Mouse (Mus musculus) lung, embryonic 14.5 days (tissue): ENCODE measurements around the gene Prss48. TPM values are rescaled to one million over a fixed set of nuclear protein-coding genes. Genes with fewer than 3 reads are reported as not detected.

ENCODE experiments used
- ATAC-seq: fragments of 200-750 bp; cut with Nextera tagmentation; 2 replicates; pipeline ENCODE4 v1.8.0; 2017; ENCODE audit warnings: mild to moderate bottlenecking, moderate TSS enrichment, moderate library complexity; ENCODE audit not compliant: insufficient read depth
- DNase-seq: peaks from one replicate; pipeline ENCODE4 v3.0.0-alpha.2; 2015
- H3K27ac ChIP-seq: fragments of 300-500 bp; sonication (generic); 2 replicates; pipeline ENCODE4 v1.5.1; 2014; ENCODE audit warnings: low read depth, mild to moderate bottlenecking, moderate library complexity
- H3K27me3 ChIP-seq: fragments of 300-500 bp; sonication (generic); 2 replicates; pipeline ENCODE4 v1.6.1; 2014; ENCODE audit warnings: low read length, control low read depth; ENCODE audit not compliant: insufficient read depth
- H3K36me3 ChIP-seq: fragments of 300-500 bp; sonication (generic); 2 replicates; pipeline ENCODE4 v1.6.1; 2014; ENCODE audit warnings: control low read depth; ENCODE audit not compliant: insufficient read depth
- H3K4me1 ChIP-seq: fragments of 300-500 bp; sonication (generic); 2 replicates; pipeline ENCODE4 v1.6.1; 2014; ENCODE audit warnings: antibody characterized with exemption, control low read depth; ENCODE audit not compliant: insufficient read depth
- H3K4me2 ChIP-seq: fragments of 300-500 bp; sonication (generic); 2 replicates; pipeline ENCODE4 v1.6.1; 2014; ENCODE audit warnings: mild to moderate bottlenecking
- H3K4me3 ChIP-seq: fragments of 300-500 bp; sonication (generic); 2 replicates; pipeline ENCODE4 v1.5.1; 2014; ENCODE audit warnings: low read depth, low read length
- H3K9ac ChIP-seq: fragments of 300-500 bp; sonication (generic); 2 replicates; pipeline ENCODE4 v1.6.1; 2014
- H3K9me3 ChIP-seq: fragments of 300-500 bp; sonication (generic); 2 replicates; pipeline ENCODE4 v1.6.1; 2016; ENCODE audit warnings: low read depth, low read length, control low read depth
- CTCF ChIP-seq: IDR thresholded peaks from 2 replicates; pipeline ENCODE4 v1.5.1; 2016; ENCODE audit warnings: antibody characterized with exemption, low read depth
- WGBS: fragments of 180-500 bp; shearing (Covaris S2); extraction: QIAGEN DNeasy Blood & Tissue Kit; methylation state at CpG from one replicate; pipeline ENCODE4 v1.1.7; 2014; 5-methylcytosine and 5-hydroxymethylcytosine counted together
- polyA plus RNA-seq: library from polyadenylated mRNA; unstranded; fragments of >200 nt; fragmentation: Nextera tagmentation; extraction: Ambion mirVana; gene quantifications from 2 replicates; pipeline ENCODE4 v1.2.1, GENCODE M21; 2014

The Prss48 gene
- polyA plus RNA-seq, 1 experiment from 2014 or later, result 0.46 TPM

GRCm38 (mm10) chr3:86020921-86021650 lies 18.8 kb upstream of the Prss48 start:
- TF ChIP-seq CTCF, result no peak
- no peak overlapping the region for H3K9ac ChIP-seq
- no peaks in the 10 kb centered on the region; the same call in 1 of the 2 replicates for H3K36me3 ChIP-seq
- no peaks in the 10 kb centered on the region for H3K9me3 ChIP-seq
- WGBS, result 81% methylated on average over 16 of the region's 16 CpGs
- DNase-seq, result no peak
- no peak for ATAC-seq
- H3K27me3 ChIP-seq, result no peaks in the 10 kb centered on the region
- H3K27ac ChIP-seq, result no peak overlapping the region
- H3K4me3 ChIP-seq, result no peak overlapping the region
- H3K4me1 ChIP-seq, result no peaks in the 10 kb centered on the region
- no peak overlapping the region for H3K4me2 ChIP-seq

- Histone ChIP-seq H3K9me3 (no peaks in the 10 kb centered on the region), H3K27me3 (no peaks in the 10 kb centered on the region), H3K4me2 (no peak overlapping the region), H3K36me3 (no peaks in the 10 kb centered on the region; the same call in 1 of the 2 replicates), H3K27ac (no peak overlapping the region), H3K9ac (no peak overlapping the region), H3K4me3 (no peak overlapping the region), H3K4me1 (no peaks in the 10 kb centered on the region)
- ATAC-seq (no peak), DNase-seq (no peak)
- 36% methylated on average over 8 of the region's 8 CpGs for WGBS
- TF ChIP-seq CTCF, result no peak
Observed at GRCm38 (mm10) chr3:86017484-86017883, 15.2 kb upstream of the Prss48 start.

DNA sequence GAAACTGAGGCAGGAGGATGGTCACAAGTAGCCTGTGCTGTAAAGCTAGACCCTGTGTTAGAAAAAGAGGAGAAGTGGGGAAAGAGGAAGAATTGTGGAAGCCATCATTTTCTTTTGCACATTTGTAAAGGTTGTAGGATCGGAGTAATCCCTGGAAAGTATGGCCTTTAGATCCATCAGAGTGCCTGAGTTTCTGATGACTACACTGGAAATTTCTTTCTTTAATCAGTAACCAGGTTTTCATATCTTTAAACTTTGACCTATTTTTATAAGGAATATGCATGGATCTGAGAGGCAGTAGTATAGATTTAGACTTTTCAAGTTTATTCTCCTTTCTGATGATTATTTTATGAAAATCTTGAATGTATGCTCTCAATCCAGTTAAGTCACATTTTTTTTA lies 14.7 kb upstream of the Prss48 start:
- Histone ChIP-seq H3K4me1 (no peaks in the 10 kb centered on the region), H3K27me3 (no peaks in the 10 kb centered on the region), H3K27ac (no peak overlapping the region), H3K9ac (no peak overlapping the region), H3K4me2 (no peak overlapping the region), H3K36me3 (no peaks in the 10 kb centered on the region; the same call in 1 of the 2 replicates), H3K9me3 (no peaks in the 10 kb centered on the region), H3K4me3 (no peak overlapping the region)
- TF ChIP-seq CTCF, result no peak
- WGBS, result 95% methylated on average over 1 of the region's 1 CpGs
- no peak for DNase-seq
- ATAC-seq, result no peak

- Histone ChIP-seq H3K27me3 (no peaks in the 10 kb centered on the region), H3K27ac (no peak overlapping the region), H3K4me3 (no peak overlapping the region), H3K9ac (no peak overlapping the region), H3K36me3 (no peaks in the 10 kb centered on the region; the same call in 1 of the 2 replicates), H3K4me1 (no peaks in the 10 kb centered on the region), H3K4me2 (no peak overlapping the region), H3K9me3 (no peaks in the 10 kb centered on the region)
- no peak for TF ChIP-seq CTCF
- DNase-seq (no peak), ATAC-seq (no peak)
- 71% methylated on average over 10 of the region's 10 CpGs for WGBS
Observed at GRCm38 (mm10) chr3:86013837-86014236, 11.5 kb upstream of the Prss48 start.

DNA sequence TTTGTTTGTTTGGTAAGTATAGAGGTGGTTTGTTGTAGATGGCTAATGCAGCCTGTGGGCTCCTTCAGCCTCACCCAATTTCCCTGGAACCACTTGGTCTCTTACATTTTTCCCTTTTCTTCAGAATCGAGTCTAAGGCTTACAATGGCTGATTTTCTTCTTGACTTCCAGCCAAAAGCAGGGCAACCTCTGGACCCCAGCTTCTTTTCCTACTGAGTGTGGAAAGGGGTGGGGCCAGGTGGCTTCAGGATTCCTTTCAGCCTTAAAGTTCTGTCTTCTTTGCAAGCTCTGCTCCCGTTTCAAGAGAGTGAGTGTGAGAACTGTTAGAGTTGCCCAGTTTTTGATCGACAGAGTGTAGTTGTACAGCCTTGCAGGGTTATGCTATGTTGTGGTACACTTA lies 9.5 kb upstream of the Prss48 start:
- no peak for DNase-seq
- H3K9me3 ChIP-seq, result no peaks in the 10 kb centered on the region
- WGBS, result 28% methylated on average over 3 of the region's 3 CpGs
- H3K27me3 ChIP-seq, result no peaks in the 10 kb centered on the region
- no peak overlapping the region for H3K4me3 ChIP-seq
- no peak overlapping the region for H3K4me2 ChIP-seq
- no peak overlapping the region; the same call in 1 of the 2 replicates for H3K27ac ChIP-seq
- no peak for TF ChIP-seq CTCF
- no peak overlapping the region for H3K9ac ChIP-seq
- H3K36me3 ChIP-seq, result no peaks in the 10 kb centered on the region
- no peaks in the 10 kb centered on the region for H3K4me1 ChIP-seq
- no peak for ATAC-seq

DNA sequence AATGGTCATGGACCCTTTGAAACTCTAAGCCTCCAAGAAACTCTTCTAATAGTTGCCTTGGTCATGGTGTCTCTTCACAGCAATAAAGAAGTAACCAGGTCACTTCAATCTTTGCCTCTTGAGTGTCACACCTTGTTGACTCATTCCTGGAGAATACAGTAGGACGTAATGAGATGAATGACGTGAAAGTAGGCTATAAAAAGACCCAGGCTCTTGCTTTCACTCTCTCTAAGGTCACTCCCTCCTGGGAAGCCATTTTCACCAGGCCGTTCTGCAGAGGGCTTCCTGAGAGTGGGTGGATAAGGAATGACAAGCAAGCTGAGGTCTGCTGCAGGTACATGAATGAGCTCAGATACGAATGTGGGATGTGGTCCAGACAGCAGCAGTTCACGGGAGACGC lies 9.1 kb upstream of the Prss48 start:
- TF ChIP-seq CTCF, result no peak
- no peaks in the 10 kb centered on the region for H3K27me3 ChIP-seq
- DNase-seq, result no peak
- WGBS, result 62% methylated on average over 6 of the region's 6 CpGs
- H3K36me3 ChIP-seq, result no peaks in the 10 kb centered on the region
- H3K27ac ChIP-seq, result no peak overlapping the region; the same call in 1 of the 2 replicates
- H3K4me2 ChIP-seq, result no peak overlapping the region
- H3K9ac ChIP-seq, result no peak overlapping the region
- no peaks in the 10 kb centered on the region for H3K9me3 ChIP-seq
- no peaks in the 10 kb centered on the region for H3K4me1 ChIP-seq
- ATAC-seq, result no peak
- H3K4me3 ChIP-seq, result no peak overlapping the region

- H3K27ac ChIP-seq, result no peak overlapping the region
- H3K4me2 ChIP-seq, result no peak overlapping the region
- WGBS, result 43% methylated on average over 3 of the region's 3 CpGs
- peak; percentile 47 for DNase-seq
- H3K9ac ChIP-seq, result no peak overlapping the region
- no peaks in the 10 kb centered on the region for H3K27me3 ChIP-seq
- H3K9me3 ChIP-seq, result no peaks in the 10 kb centered on the region
- ATAC-seq, result 0 out of 2 replicates have a peak, but pooled peaks have one; percentile 35
- no peak overlapping the region for H3K4me3 ChIP-seq
- no peaks in the 10 kb centered on the region for H3K36me3 ChIP-seq
- TF ChIP-seq CTCF, result no peak
- no peaks in the 10 kb centered on the region for H3K4me1 ChIP-seq
Observed at GRCm38 (mm10) chr3:86010618-86011017, 8.3 kb upstream of the Prss48 start.
